Mouse (Mus musculus): ENCODE data around the gene Gm20696. TPM values are rescaled to one million over a fixed set of nuclear protein-coding genes. Genes with fewer than 3 reads are reported as not detected.

Gene Gm20696
- polyA plus RNA-seq, 1 experiment = 0.24 TPM

- WGBS = 58% methylated on average over 8 of the region's 8 CpGs
- no peak for DNase-seq (ENCODE audit: low read depth, low spot score)
Observed at GRCm38 (mm10) chr6:99667290-99667689, 693 bp upstream of the Gm20696 start.

GRCm38 (mm10) chr6:99665457-99666317, 910 bp downstream of the Gm20696 start:
- DNase-seq (ENCODE audit: low read depth, low spot score) = no peak
- 20% methylated on average over 16 of the region's 16 CpGs for WGBS

- DNase-seq (ENCODE audit: low read depth, low spot score) = no peak
- WGBS = 78% methylated on average over 8 of the region's 8 CpGs
Observed at GRCm38 (mm10) chr6:99663232-99663631, 3.4 kb downstream of the Gm20696 start.

GRCm38 (mm10) chr6:99660443-99660842, 6.2 kb downstream of the Gm20696 start:
- no peak for DNase-seq (ENCODE audit: low read depth, low spot score)
- WGBS = 64% methylated on average over 3 of the region's 3 CpGs

- 76% methylated on average over 10 of the region's 10 CpGs for WGBS
- no peak for DNase-seq (ENCODE audit: low read depth, low spot score)
Observed at GRCm38 (mm10) chr6:99658586-99658985, 8.0 kb downstream of the Gm20696 start.

GRCm38 (mm10) chr6:99656088-99656487, 10.5 kb downstream of the Gm20696 start:
- no peak for DNase-seq (ENCODE audit: low read depth, low spot score)
- 79% methylated on average over 2 of the region's 2 CpGs for WGBS

GRCm38 (mm10) chr6:99655488-99655887, 11.1 kb downstream of the Gm20696 start:
- WGBS = 57% methylated on average over 7 of the region's 7 CpGs
- no peak for DNase-seq (ENCODE audit: low read depth, low spot score)

- 58% methylated on average over 5 of the region's 5 CpGs for WGBS
Observed at GRCm38 (mm10) chr6:99654343-99654742, 12.3 kb downstream of the Gm20696 start.

GRCm38 (mm10) chr6:99652341-99652740, 14.3 kb downstream of the Gm20696 start:
- 80% methylated on average over 2 of the region's 2 CpGs for WGBS
- no peak for DNase-seq (ENCODE audit: low read depth, low spot score)

More at GRCm38 (mm10) chr6:99654343-99654742, 12.3 kb downstream of the Gm20696 start:
- no peak for DNase-seq (ENCODE audit: low read depth, low spot score)

GRCm38 (mm10) chr6:99649307-99649706, 17.3 kb downstream of the Gm20696 start:
- WGBS = 58% methylated on average over 2 of the region's 2 CpGs
- no peak for DNase-seq (ENCODE audit: low read depth, low spot score)

GRCm38 (mm10) chr6:99646344-99646743, 20.3 kb downstream of the Gm20696 start:
- WGBS = 48% methylated on average over 10 of the region's 10 CpGs
- no peak for DNase-seq (ENCODE audit: low read depth, low spot score)

- DNase-seq (ENCODE audit: low read depth, low spot score) = no peak
- 86% methylated on average over 5 of the region's 5 CpGs for WGBS
Observed at GRCm38 (mm10) chr6:99644876-99645275, 21.7 kb downstream of the Gm20696 start.

GRCm38 (mm10) chr6:99644386-99644785, 22.2 kb downstream of the Gm20696 start:
- WGBS = 64% methylated on average over 5 of the region's 5 CpGs
- no peak for DNase-seq (ENCODE audit: low read depth, low spot score)

- 31% methylated on average over 10 of the region's 10 CpGs for WGBS
- DNase-seq (ENCODE audit: low read depth, low spot score) = peak; percentile 40
Observed at GRCm38 (mm10) chr6:99643439-99644199, 23.0 kb downstream of the Gm20696 start.

- WGBS = 60% methylated on average over 4 of the region's 4 CpGs
- no peak for DNase-seq (ENCODE audit: low read depth, low spot score)
Observed at GRCm38 (mm10) chr6:99637456-99637855, 29.1 kb downstream of the Gm20696 start.

GRCm38 (mm10) chr6:99636801-99637200, 29.8 kb downstream of the Gm20696 start:
- no peak for DNase-seq (ENCODE audit: low read depth, low spot score)
- 60% methylated on average over 8 of the region's 8 CpGs for WGBS

- 51% methylated on average over 9 of the region's 9 CpGs for WGBS
- DNase-seq (ENCODE audit: low read depth, low spot score) = no peak
Observed at GRCm38 (mm10) chr6:99636121-99636520, 30.5 kb downstream of the Gm20696 start.

GRCm38 (mm10) chr6:99632121-99632980, 34.2 kb downstream of the Gm20696 start:
- no peak for DNase-seq (ENCODE audit: low read depth, low spot score)
- WGBS = 84% methylated on average over 32 of the region's 32 CpGs

GRCm38 (mm10) chr6:99631637-99632036, 35.0 kb downstream of the Gm20696 start:
- no peak for DNase-seq (ENCODE audit: low read depth, low spot score)
- WGBS = 90% methylated on average over 5 of the region's 5 CpGs
